Mouse (Mus musculus) heart, adult 2 months (tissue): ENCODE data around the gene Tas2r134.

Experiments
- CTCF ChIP-seq: fragments of 200-600 bp; IDR thresholded peaks from 2 replicates; pipeline ENCODE4 v1.8.1; 2022; ENCODE audit warnings: antibody characterized with exemption, mild to moderate bottlenecking, moderate library complexity
- EP300 ChIP-seq: fragments of 200-500 bp; IDR thresholded peaks from 2 replicates; pipeline ENCODE4 v1.6.1; 2011; ENCODE audit warnings: low read depth, low read length, control low read depth; ENCODE audit not compliant: insufficient read depth
- POLR2A ChIP-seq: fragments of 200-500 bp; IDR thresholded peaks from 2 replicates; pipeline ENCODE4 v1.6.1; 2011; ENCODE audit warnings: mild to moderate bottlenecking, low read depth, low read length, control low read depth; ENCODE audit not compliant: insufficient read depth

DNA sequence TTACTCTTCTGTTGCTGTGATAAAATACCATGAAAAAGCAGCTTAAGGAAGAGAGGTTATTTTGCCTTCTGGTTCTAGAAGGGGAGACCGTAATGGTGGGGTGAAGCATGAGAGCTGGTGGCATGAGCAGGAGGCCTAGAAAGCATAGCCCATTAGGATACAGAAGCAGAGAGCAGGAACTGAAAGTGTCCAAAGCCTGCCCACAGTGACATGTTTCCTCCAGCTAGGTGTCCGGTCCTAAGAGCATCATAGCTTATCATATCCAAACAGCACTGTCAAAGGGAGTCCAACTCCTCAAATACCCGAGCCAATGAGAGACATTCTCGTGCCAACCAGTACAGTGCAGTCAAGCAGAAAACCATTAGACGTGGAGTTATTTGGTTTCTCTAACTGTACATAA is 47.5 kb upstream of the Tas2r134 start:
- TF ChIP-seq EP300 = no peak
- TF ChIP-seq CTCF = no peak
- TF ChIP-seq POLR2A = no peak
